Mouse (Mus musculus) testis, adult 2 months (tissue): ENCODE results near the gene Fam192a. TPM values are rescaled to one million over a fixed set of nuclear protein-coding genes. Genes with fewer than 3 reads are reported as not detected.

ENCODE experiments used
- H3K27ac ChIP-seq: fragments of 200-500 bp; 2 replicates; pipeline ENCODE4 v1.5.1; 2012; ENCODE audit warnings: low read depth, low read length; ENCODE audit not compliant: control insufficient read depth, insufficient read depth
- H3K27me3 ChIP-seq: fragments of 200-500 bp; 2 replicates; pipeline ENCODE4 v1.6.1; 2012; ENCODE audit warnings: mild to moderate bottlenecking, low read length, moderate library complexity; ENCODE audit not compliant: control insufficient read depth, insufficient read depth
- H3K36me3 ChIP-seq: fragments of 200-500 bp; 2 replicates; pipeline ENCODE4 v1.6.1; 2012; ENCODE audit warnings: mild to moderate bottlenecking, low read length; ENCODE audit not compliant: control insufficient read depth, insufficient read depth
- H3K4me1 ChIP-seq: fragments of 200-500 bp; 2 replicates; pipeline ENCODE4 v1.6.1; 2012; ENCODE audit warnings: low read length; ENCODE audit not compliant: control insufficient read depth, insufficient read depth
- H3K4me3 ChIP-seq: fragments of 200-500 bp; 2 replicates; pipeline ENCODE4 v1.5.1; 2012; ENCODE audit warnings: low read depth, mild to moderate bottlenecking, low read length, moderate library complexity, mixed read lengths; ENCODE audit not compliant: control insufficient read depth
- CTCF ChIP-seq: fragments of 200-500 bp; IDR thresholded peaks from 2 replicates; pipeline ENCODE4 v1.5.1; 2012; ENCODE audit warnings: low read depth, mild to moderate bottlenecking, inconsistent platforms, low read length, moderate library complexity; ENCODE audit not compliant: control insufficient read depth, insufficient read depth, insufficient replicate concordance
- POLR2A ChIP-seq: fragments of 200-500 bp; IDR thresholded peaks from 2 replicates; pipeline ENCODE4 v1.6.1; 2012; ENCODE audit warnings: low read depth, mild to moderate bottlenecking, inconsistent platforms, low read length, moderate library complexity; ENCODE audit not compliant: control insufficient read depth
- polyA plus RNA-seq: library from polyadenylated mRNA; depleted of rRNA; stranded (reverse); fragments of >200 nt; gene quantifications from 2 replicates; pipeline ENCODE4 v1.2.3, GENCODE M21; 2012

Gene Fam192a
- polyA plus RNA-seq, 1 experiment, result 25.1 TPM

GRCm38 (mm10) chr8:94591691-94592090, 10.1 kb downstream of the Fam192a start:
- no peaks in the 10 kb centered on the region for H3K4me1 ChIP-seq
- no peak for TF ChIP-seq POLR2A
- TF ChIP-seq CTCF, result no peak
- H3K27me3 ChIP-seq, result no peaks in the 10 kb centered on the region
- no peak overlapping the region for H3K4me3 ChIP-seq
- H3K36me3 ChIP-seq, result peaks cover under 1% of the 10 kb centered on the region
- H3K27ac ChIP-seq, result no peak overlapping the region; the same call in 1 of the 2 replicates

GRCm38 (mm10) chr8:94584238-94584817, 17.5 kb downstream of the Fam192a start:
- peaks cover 3% of the 10 kb centered on the region for H3K36me3 ChIP-seq
- H3K4me1 ChIP-seq, result no peaks in the 10 kb centered on the region
- H3K27ac ChIP-seq, result no peak overlapping the region
- H3K27me3 ChIP-seq, result no peaks in the 10 kb centered on the region
- TF ChIP-seq POLR2A (no peak), CTCF (no peak)
- no peak overlapping the region for H3K4me3 ChIP-seq

- H3K36me3 ChIP-seq, result peaks cover 4% of the 10 kb centered on the region
- TF ChIP-seq POLR2A (no peak), CTCF (no peak)
- H3K27me3 ChIP-seq, result no peaks in the 10 kb centered on the region
- H3K4me1 ChIP-seq, result no peaks in the 10 kb centered on the region
- H3K4me3 ChIP-seq, result no peak overlapping the region
- no peak overlapping the region for H3K27ac ChIP-seq
Measured at GRCm38 (mm10) chr8:94582569-94582968, 19.2 kb downstream of the Fam192a start.

GRCm38 (mm10) chr8:94581820-94582483, 19.8 kb downstream of the Fam192a start:
- Histone ChIP-seq H3K36me3 (peaks cover 4% of the 10 kb centered on the region), H3K4me3 (no peak overlapping the region), H3K27me3 (no peaks in the 10 kb centered on the region), H3K27ac (no peak overlapping the region), H3K4me1 (no peaks in the 10 kb centered on the region)
- TF ChIP-seq CTCF (no peak), POLR2A (no peak)

- Histone ChIP-seq H3K36me3 (0 out of 2 replicates have a peak, but pooled peaks cover 1% of the 10 kb centered on the region), H3K27me3 (no peaks in the 10 kb centered on the region), H3K27ac (no peak overlapping the region), H3K4me1 (no peaks in the 10 kb centered on the region), H3K4me3 (no peak overlapping the region)
- no peak for TF ChIP-seq CTCF
- no peak for TF ChIP-seq POLR2A
Measured at GRCm38 (mm10) chr8:94575148-94575547, 26.6 kb downstream of the Fam192a start.

- no peaks in the 10 kb centered on the region for H3K4me1 ChIP-seq
- 0 out of 2 replicates have a peak, but pooled peaks cover 1% of the 10 kb centered on the region for H3K36me3 ChIP-seq
- TF ChIP-seq POLR2A, result no peak
- TF ChIP-seq CTCF, result no peak
- no peaks in the 10 kb centered on the region for H3K27me3 ChIP-seq
- no peak overlapping the region for H3K4me3 ChIP-seq
- no peak overlapping the region for H3K27ac ChIP-seq
Measured at GRCm38 (mm10) chr8:94574159-94574907, 27.5 kb downstream of the Fam192a start.

GRCm38 (mm10) chr8:94571896-94572295, 29.9 kb downstream of the Fam192a start:
- no peaks in the 10 kb centered on the region; the same call in none of the 2 replicates for H3K4me1 ChIP-seq
- H3K27ac ChIP-seq, result no peak overlapping the region
- H3K4me3 ChIP-seq, result no peak overlapping the region
- no peak for TF ChIP-seq POLR2A
- no peak for TF ChIP-seq CTCF
- no peaks in the 10 kb centered on the region for H3K36me3 ChIP-seq
- H3K27me3 ChIP-seq, result no peaks in the 10 kb centered on the region
